Mouse (Mus musculus): ENCODE measurements at regions not wholly inside any gene's neighbourhood (a gene's known extent, or its start where the extent isn't known, plus 50 kb on each side); places are given as distances from the start of the nearest gene placed in this dataset.

DNA sequence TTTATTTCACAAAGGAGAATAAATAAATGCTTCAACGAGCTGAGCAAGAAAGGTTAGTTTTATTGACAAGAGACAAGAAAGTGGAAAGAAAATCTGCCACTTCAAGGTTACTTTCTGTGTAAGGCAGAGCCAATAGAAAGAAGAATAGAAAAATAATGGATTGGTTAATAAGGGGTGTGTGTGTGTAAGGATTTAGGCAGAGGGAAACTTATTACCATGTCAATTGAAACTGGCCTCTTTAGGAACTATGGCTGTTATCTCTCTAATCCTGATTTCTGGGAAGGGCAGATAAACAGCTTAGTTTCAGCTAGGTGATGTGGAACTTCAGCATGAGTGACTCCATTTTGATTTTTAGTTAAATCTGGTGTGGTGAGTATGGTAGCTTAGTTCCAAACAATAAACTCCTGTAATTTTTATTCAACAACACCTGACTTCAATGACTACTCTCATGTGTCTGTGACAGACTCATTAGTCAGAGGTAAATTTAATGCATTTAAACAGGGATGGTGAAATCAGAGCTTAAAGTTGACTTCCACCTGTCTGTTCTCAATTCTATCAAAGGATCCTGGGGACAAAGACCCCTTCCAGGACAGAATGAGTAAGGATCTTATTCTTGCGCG lies 197.2 kb upstream of the Cobl start:
- TF ChIP-seq ZNF384 (IDR thresholded peaks at IDR 0.05; ENCODE audit: low read depth, low read length), result no peak
- no peak for TF ChIP-seq ZC3H11A (IDR thresholded peaks at IDR 0.05; ENCODE audit: borderline replicate concordance, low read depth, low read length)
- no peak for TF ChIP-seq HCFC1 (IDR thresholded peaks at IDR 0.05; ENCODE audit: borderline replicate concordance, insufficient read depth, low read length)
- TF ChIP-seq CHD2 (IDR thresholded peaks at IDR 0.05; ENCODE audit: low read depth, low read length), result no peak
- TF ChIP-seq MAFK (IDR thresholded peaks at IDR 0.05; ENCODE audit: insufficient read depth, low read depth, low read length), result no peak

Data from ES-E14 (cell line).